Mouse (Mus musculus) heart, embryonic 16.5 days (tissue): ENCODE results near the gene Tnfrsf17. TPM values are rescaled to one million over a fixed set of nuclear protein-coding genes. Genes with fewer than 3 reads are reported as not detected.
"Not testable (repeated sequence)": the region's sequence is repeated elsewhere in the genome, so short reads cannot be mapped to it uniquely, and the experiment has no call there.

Source experiments
- ATAC-seq: fragments of 200-750 bp; cut with Nextera tagmentation; replicated peaks from 2 replicates; pipeline ENCODE4 v1.8.0; 2017; ENCODE audit warnings: moderate number of reproducible peaks; ENCODE audit not compliant: insufficient read depth, low FRiP score; ENCODE audit errors: extremely low read depth
- H3K27ac ChIP-seq: fragments of 300-500 bp; sonication (generic); 2 replicates; pipeline ENCODE4 v1.5.1; 2014; ENCODE audit warnings: mild to moderate bottlenecking, low read length, control low read depth, moderate library complexity
- H3K27me3 ChIP-seq: fragments of 300-500 bp; sonication (generic); 2 replicates; pipeline ENCODE4 v1.6.1; 2014; ENCODE audit warnings: low read length, mixed read lengths; ENCODE audit not compliant: control insufficient read depth, insufficient read depth
- H3K36me3 ChIP-seq: fragments of 300-500 bp; sonication (generic); 2 replicates; pipeline ENCODE4 v1.6.1; 2014; ENCODE audit not compliant: control insufficient read depth, insufficient read depth
- H3K4me1 ChIP-seq: fragments of 300-500 bp; sonication (generic); 2 replicates; pipeline ENCODE4 v1.6.1; 2014; ENCODE audit warnings: low read length, mixed read lengths; ENCODE audit not compliant: control insufficient read depth, insufficient read depth
- H3K4me2 ChIP-seq: fragments of 300-500 bp; sonication (generic); 2 replicates; pipeline ENCODE4 v1.6.1; 2014; ENCODE audit warnings: low read depth, mild to moderate bottlenecking, control low read depth, low read length
- H3K4me3 ChIP-seq: fragments of 300-500 bp; sonication (generic); 2 replicates; pipeline ENCODE4 v1.5.1; 2014; ENCODE audit warnings: mild to moderate bottlenecking, control low read depth, low read length
- H3K9ac ChIP-seq: fragments of 300-500 bp; sonication (generic); 2 replicates; pipeline ENCODE4 v1.6.1; 2014; ENCODE audit warnings: low read length, control low read depth
- H3K9me3 ChIP-seq: fragments of 300-500 bp; sonication (generic); replicated peaks from 2 replicates; pipeline ENCODE4 v1.6.1; 2016; ENCODE audit warnings: low read length; ENCODE audit not compliant: control insufficient read depth
- WGBS: fragments of 180-500 bp; shearing (Covaris S2); extraction: QIAGEN DNeasy Blood & Tissue Kit; methylation state at CpG from one replicate; pipeline ENCODE4 v1.1.7; 2014; 5-methylcytosine and 5-hydroxymethylcytosine counted together
- polyA plus RNA-seq: library from polyadenylated mRNA; unstranded; fragments of >200 nt; fragmentation: Nextera tagmentation; extraction: Ambion mirVana; gene quantifications from 2 replicates; pipeline ENCODE4 v1.2.1, GENCODE M21; 2015

The Tnfrsf17 gene
- polyA plus RNA-seq, 1 experiment from 2014 or later, result not detected

- ATAC-seq, H3K4me1 ChIP-seq, H3K4me3 ChIP-seq, H3K4me2 ChIP-seq, H3K36me3 ChIP-seq, H3K9ac ChIP-seq, H3K27me3 ChIP-seq, H3K27ac ChIP-seq, H3K9me3 ChIP-seq: not testable (repeated sequence)
- 90% methylated on average over 2 of the region's 2 CpGs for WGBS
Measured at GRCm38 (mm10) chr16:11360576-11360975, 47.0 kb downstream of the Tnfrsf17 start.

- H3K27me3 ChIP-seq, result no peaks in the 10 kb centered on the region
- H3K4me3 ChIP-seq, result no peak overlapping the region
- 60% methylated on average over 5 of the region's 5 CpGs for WGBS
- no peak overlapping the region for H3K4me2 ChIP-seq
- ATAC-seq, result no peak
- no peak overlapping the region for H3K9ac ChIP-seq
- no peaks in the 10 kb centered on the region for H3K36me3 ChIP-seq
- H3K4me1 ChIP-seq, result peaks cover 13% of the 10 kb centered on the region
- H3K9me3 ChIP-seq, result no peaks in the 10 kb centered on the region
- H3K27ac ChIP-seq, result no peak overlapping the region
Measured at GRCm38 (mm10) chr16:11365626-11366025, 52.0 kb downstream of the Tnfrsf17 start.

DNA sequence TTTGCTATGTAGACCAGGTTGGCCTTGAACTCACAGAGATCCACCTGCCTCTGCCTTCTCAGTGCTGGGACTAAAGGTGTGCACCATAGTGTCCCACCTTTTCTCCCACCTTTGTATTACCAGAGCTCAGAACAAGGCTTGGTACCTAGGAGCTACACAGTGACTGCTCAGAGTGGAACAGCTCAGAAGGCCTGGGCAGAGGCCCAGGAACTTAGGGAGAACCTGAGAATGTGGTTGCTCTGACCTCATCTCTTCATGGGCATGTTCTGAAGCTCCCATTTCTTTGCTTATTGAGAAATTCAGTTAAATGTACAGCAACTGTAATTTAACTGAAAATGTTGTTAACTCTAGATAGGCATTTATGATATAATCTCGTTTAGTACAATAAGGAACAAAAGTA is 53.2 kb downstream of the Tnfrsf17 start:
- Histone ChIP-seq H3K27ac (no peak overlapping the region), H3K9me3 (no peaks in the 10 kb centered on the region), H3K9ac (no peak overlapping the region), H3K4me3 (no peak overlapping the region), H3K27me3 (no peaks in the 10 kb centered on the region), H3K36me3 (no peaks in the 10 kb centered on the region), H3K4me2 (no peak overlapping the region), H3K4me1 (peaks cover 13% of the 10 kb centered on the region)
- WGBS, result 58% methylated on average over 1 of the region's 1 CpGs
- no peak for ATAC-seq

GRCm38 (mm10) chr16:11368412-11368811 is 54.8 kb downstream of the Tnfrsf17 start:
- Histone ChIP-seq H3K4me1 (peaks cover 13% of the 10 kb centered on the region), H3K27me3 (no peaks in the 10 kb centered on the region), H3K27ac (no peak overlapping the region), H3K9me3 (no peaks in the 10 kb centered on the region), H3K9ac (no peak overlapping the region), H3K4me3 (no peak overlapping the region), H3K4me2 (no peak overlapping the region), H3K36me3 (no peaks in the 10 kb centered on the region)
- 91% methylated on average over 3 of the region's 3 CpGs for WGBS
- ATAC-seq, result no peak

GRCm38 (mm10) chr16:11369162-11369561 is 55.5 kb downstream of the Tnfrsf17 start:
- no peak overlapping the region for H3K4me2 ChIP-seq
- H3K27ac ChIP-seq, result no peak overlapping the region
- peaks cover 13% of the 10 kb centered on the region for H3K4me1 ChIP-seq
- no peaks in the 10 kb centered on the region for H3K36me3 ChIP-seq
- H3K9me3 ChIP-seq, result no peaks in the 10 kb centered on the region
- no peak for ATAC-seq
- no peak overlapping the region for H3K9ac ChIP-seq
- WGBS, result 28% methylated on average over 4 of the region's 4 CpGs
- H3K4me3 ChIP-seq, result no peak overlapping the region
- no peaks in the 10 kb centered on the region for H3K27me3 ChIP-seq

GRCm38 (mm10) chr16:11369642-11370041 is 56.0 kb downstream of the Tnfrsf17 start:
- Histone ChIP-seq H3K4me1 (peaks cover 13% of the 10 kb centered on the region), H3K4me3 (no peak overlapping the region), H3K27me3 (no peaks in the 10 kb centered on the region), H3K9me3 (no peaks in the 10 kb centered on the region), H3K36me3 (no peaks in the 10 kb centered on the region), H3K9ac (no peak overlapping the region), H3K4me2 (no peak overlapping the region), H3K27ac (no peak overlapping the region)
- ATAC-seq, result no peak
- 10% methylated on average over 1 of the region's 1 CpGs for WGBS

Other genes starting within 250 kb of the Tnfrsf17 start
- 76.6 and 78.7 TPM in 2 replicates for gene Litaf, start 247.7 kb upstream of the Tnfrsf17 start, polyA plus RNA-seq
- 28.6 and 29.6 TPM in 2 replicates for gene Txndc11, start 179.2 kb upstream of the Tnfrsf17 start, polyA plus RNA-seq
- 66.8 and 79.1 TPM in 2 replicates for gene Zc3h7a, start 137.4 kb upstream of the Tnfrsf17 start, polyA plus RNA-seq
- gene Rsl1d1, start 110.5 kb upstream of the Tnfrsf17 start, polyA plus RNA-seq, result 113 and 144 TPM in 2 replicates
- gene Gspt1, start 59.5 kb upstream of the Tnfrsf17 start, polyA plus RNA-seq, result 42.6 and 45.4 TPM in 2 replicates
- 7.2 and 8.2 TPM in 2 replicates for gene Snx29, start 9.1 kb downstream of the Tnfrsf17 start, polyA plus RNA-seq